Mouse (Mus musculus) small intestine, adult 2 months (tissue): Measurements from ENCODE around the gene Cux2. TPM values are rescaled to one million over a fixed set of nuclear protein-coding genes. Genes with fewer than 3 reads are reported as not detected.

Experiments
- H3K27ac ChIP-seq: fragments of 200-500 bp; 2 replicates; pipeline ENCODE4 v1.5.1; 2012; ENCODE audit warnings: low read depth, low read length, control low read depth, inconsistent platforms; ENCODE audit not compliant: insufficient read depth
- H3K27me3 ChIP-seq: fragments of 200-500 bp; 2 replicates; pipeline ENCODE4 v1.6.1; 2012; ENCODE audit warnings: mild to moderate bottlenecking, moderate library complexity, low read length, inconsistent platforms; ENCODE audit not compliant: control insufficient read depth, insufficient read depth
- H3K36me3 ChIP-seq: fragments of 200-500 bp; 2 replicates; pipeline ENCODE4 v1.6.1; 2012; ENCODE audit warnings: mild to moderate bottlenecking, low read length, control low read depth, inconsistent platforms; ENCODE audit not compliant: control insufficient read depth, insufficient read depth
- H3K4me1 ChIP-seq: fragments of 200-500 bp; 2 replicates; pipeline ENCODE4 v1.6.1; 2012; ENCODE audit warnings: low read length, inconsistent platforms, mixed read lengths; ENCODE audit not compliant: control insufficient read depth, insufficient read depth, insufficient read length
- H3K4me3 ChIP-seq: fragments of 200-500 bp; 2 replicates; pipeline ENCODE4 v1.5.1; 2012; ENCODE audit warnings: low read depth, mild to moderate bottlenecking, control low read depth, inconsistent platforms, low read length, moderate library complexity
- CTCF ChIP-seq: fragments of 200-500 bp; IDR thresholded peaks from 2 replicates; pipeline ENCODE4 v1.5.1; 2012; ENCODE audit warnings: low read depth, mild to moderate bottlenecking, control low read depth, inconsistent platforms, low read length, moderate library complexity, mixed read lengths; ENCODE audit not compliant: insufficient replicate concordance, insufficient read length; ENCODE audit errors: extremely low read depth
- POLR2A ChIP-seq: fragments of 200-500 bp; IDR thresholded peaks from 2 replicates; pipeline ENCODE4 v1.6.1; 2012; ENCODE audit warnings: low read depth, mild to moderate bottlenecking, control low read depth, inconsistent platforms, low read length, moderate library complexity
- WGBS: fragments of 180-500 bp; shearing (Covaris S2); methylation state at CpG from one replicate; pipeline ENCODE4 v1.1.7; 2018; 5-methylcytosine and 5-hydroxymethylcytosine counted together
- polyA plus RNA-seq: library from polyadenylated mRNA; depleted of rRNA; stranded (reverse); fragments of >200 nt; gene quantifications from 2 replicates; pipeline ENCODE4 v1.2.3, GENCODE M21; 2012

Cux2 gene
- polyA plus RNA-seq, 1 experiment = 2.6 TPM

DNA sequence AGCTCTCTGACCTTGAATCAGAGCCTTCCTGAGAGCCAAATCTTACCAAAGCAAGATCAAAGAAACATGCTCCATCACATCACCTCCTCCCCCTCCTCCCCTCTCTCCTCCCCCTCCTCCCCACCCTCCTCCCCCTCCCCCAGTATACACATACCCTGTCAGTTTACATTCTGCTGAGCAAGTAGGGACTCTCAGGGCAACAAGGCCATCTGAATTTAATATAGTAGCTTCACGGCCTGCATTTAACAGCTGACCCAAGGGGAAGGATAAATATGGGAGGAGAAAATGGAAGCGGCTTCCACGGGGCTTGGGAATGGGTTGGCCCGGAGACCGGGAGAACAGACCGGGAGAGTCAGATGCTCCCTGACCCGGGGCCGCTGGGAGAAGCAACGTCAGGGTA, 32.1 kb downstream of the Cux2 start:
- Histone ChIP-seq H3K4me3 (no peak overlapping the region), H3K4me1 (no peaks in the 10 kb centered on the region), H3K36me3 (no peaks in the 10 kb centered on the region), H3K27ac (no peak overlapping the region), H3K27me3 (no peaks in the 10 kb centered on the region)
- TF ChIP-seq CTCF (no peak), POLR2A (no peak)
- 50% methylated on average over 9 of the region's 9 CpGs for WGBS

DNA sequence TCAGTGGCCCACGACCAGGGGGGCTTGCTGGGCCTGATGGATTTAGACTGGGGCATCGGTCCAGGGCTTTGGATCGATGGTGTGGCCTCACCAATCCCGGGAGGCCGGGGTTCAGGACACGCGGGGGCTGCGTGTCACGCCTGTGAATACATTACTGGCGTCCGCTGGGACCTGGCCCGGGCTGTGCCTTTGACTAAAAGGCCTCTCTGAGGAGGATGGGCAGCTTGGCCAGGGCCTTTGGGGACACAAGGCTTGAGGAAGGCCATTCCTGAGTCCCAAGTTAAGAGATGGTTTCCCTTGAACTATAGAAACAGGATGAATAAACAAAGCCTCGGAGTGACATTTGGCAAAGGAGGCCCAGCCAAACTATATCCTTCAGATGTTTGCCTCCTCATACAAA, 32.6 kb downstream of the Cux2 start:
- H3K4me3 ChIP-seq = no peak overlapping the region
- no peaks in the 10 kb centered on the region for H3K4me1 ChIP-seq
- WGBS = 44% methylated on average over 13 of the region's 13 CpGs
- no peaks in the 10 kb centered on the region for H3K36me3 ChIP-seq
- TF ChIP-seq CTCF (no peak), POLR2A (no peak)
- H3K27me3 ChIP-seq = no peaks in the 10 kb centered on the region
- no peak overlapping the region for H3K27ac ChIP-seq

DNA sequence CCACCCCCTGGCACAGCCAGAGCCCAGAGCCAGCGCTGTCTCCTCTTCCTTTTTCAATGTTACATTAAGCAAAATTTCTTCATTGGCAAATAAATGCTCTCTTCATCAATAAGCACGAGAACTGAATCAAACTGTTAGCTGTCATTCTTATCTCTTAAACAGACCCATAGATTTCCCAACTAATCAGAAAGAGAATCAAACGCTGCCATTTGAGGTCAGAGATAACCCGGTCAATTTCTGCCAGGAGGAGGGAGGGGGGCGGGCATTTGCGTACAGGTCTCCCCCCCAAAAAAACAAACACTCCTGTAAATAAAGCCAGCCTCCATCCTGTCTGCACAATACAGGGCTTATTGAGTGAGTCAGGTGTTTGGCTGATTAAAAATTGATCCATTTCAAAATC, 33.2 kb downstream of the Cux2 start:
- TF ChIP-seq POLR2A (no peak), CTCF (no peak)
- Histone ChIP-seq H3K36me3 (no peaks in the 10 kb centered on the region), H3K27ac (no peak overlapping the region), H3K4me1 (no peaks in the 10 kb centered on the region), H3K27me3 (no peaks in the 10 kb centered on the region), H3K4me3 (no peak overlapping the region)
- WGBS = 50% methylated on average over 6 of the region's 6 CpGs

DNA sequence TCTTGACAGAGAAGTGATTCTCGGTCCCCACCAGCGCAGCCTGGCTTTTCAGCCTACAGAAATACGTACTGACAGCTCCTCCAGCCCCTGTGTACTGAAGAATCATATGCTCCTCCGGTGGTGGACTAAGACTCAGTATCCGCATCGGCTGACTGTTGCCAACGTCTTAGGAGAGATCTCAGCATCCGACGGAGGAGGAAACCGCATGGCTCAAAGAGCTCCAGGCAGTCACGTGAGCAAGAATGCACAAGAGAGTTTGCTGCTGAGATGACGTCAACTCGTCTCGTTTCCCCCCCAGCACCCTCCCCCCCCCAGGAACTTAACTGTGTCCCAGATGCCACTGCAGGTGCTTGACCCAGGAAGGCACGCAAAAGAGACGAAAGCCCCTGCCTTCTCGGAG, 34.8 kb downstream of the Cux2 start:
- TF ChIP-seq POLR2A (no peak), CTCF (no peak)
- WGBS = 82% methylated on average over 17 of the region's 17 CpGs

DNA sequence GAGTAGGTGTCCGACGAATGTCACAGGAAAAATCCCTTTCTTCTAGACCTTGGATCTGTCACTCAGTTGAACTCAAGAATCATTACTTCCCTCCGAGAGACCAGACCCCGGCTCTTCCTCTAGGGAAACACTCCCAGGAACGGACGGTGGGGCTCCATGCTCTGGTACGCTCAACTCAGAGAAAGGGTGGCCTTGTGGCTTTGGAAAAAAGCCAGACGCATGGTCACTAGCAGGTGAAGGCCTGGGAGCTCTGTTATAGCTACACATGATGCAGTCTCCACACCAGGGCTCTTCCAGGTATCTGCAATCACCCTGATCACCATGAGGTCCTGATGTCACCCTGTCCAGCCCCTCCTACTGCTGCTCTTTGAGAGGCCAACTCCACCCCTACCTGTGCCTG, 35.2 kb downstream of the Cux2 start:
- Histone ChIP-seq H3K4me1 (no peaks in the 10 kb centered on the region), H3K4me3 (no peak overlapping the region), H3K27me3 (no peaks in the 10 kb centered on the region), H3K36me3 (no peaks in the 10 kb centered on the region), H3K27ac (no peak overlapping the region)
- 85% methylated on average over 8 of the region's 8 CpGs for WGBS
- TF ChIP-seq POLR2A (no peak), CTCF (no peak)

More for the DNA sequence above, 34.8 kb downstream of the Cux2 start:
- Histone ChIP-seq H3K4me1 (no peaks in the 10 kb centered on the region), H3K27ac (no peak overlapping the region), H3K36me3 (no peaks in the 10 kb centered on the region), H3K27me3 (no peaks in the 10 kb centered on the region), H3K4me3 (no peak overlapping the region)

DNA sequence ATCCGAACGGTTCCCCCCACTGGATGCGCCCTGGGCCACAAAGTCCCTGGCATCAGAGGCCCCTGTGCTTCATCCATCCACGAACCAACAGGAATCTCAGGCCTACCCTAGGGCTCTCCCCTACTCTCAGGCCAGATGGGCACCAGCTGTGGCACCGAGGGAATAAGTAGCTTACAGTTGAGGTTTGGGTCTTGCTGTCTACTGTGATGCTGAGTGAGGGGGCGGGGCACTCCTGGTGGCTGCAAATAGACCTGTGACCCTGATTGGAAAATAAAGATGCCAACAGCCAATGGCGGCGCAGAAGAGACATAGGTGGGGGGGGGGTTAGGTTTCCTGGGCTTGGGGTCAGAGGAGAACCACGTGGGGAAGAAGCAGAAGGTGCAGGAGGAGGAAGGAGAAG, 38.6 kb downstream of the Cux2 start:
- H3K4me3 ChIP-seq = no peak overlapping the region
- H3K27ac ChIP-seq = no peak overlapping the region
- H3K36me3 ChIP-seq = no peaks in the 10 kb centered on the region
- H3K4me1 ChIP-seq = no peaks in the 10 kb centered on the region
- WGBS = 51% methylated on average over 9 of the region's 9 CpGs
- H3K27me3 ChIP-seq = no peaks in the 10 kb centered on the region
- TF ChIP-seq POLR2A (no peak), CTCF (no peak)

DNA sequence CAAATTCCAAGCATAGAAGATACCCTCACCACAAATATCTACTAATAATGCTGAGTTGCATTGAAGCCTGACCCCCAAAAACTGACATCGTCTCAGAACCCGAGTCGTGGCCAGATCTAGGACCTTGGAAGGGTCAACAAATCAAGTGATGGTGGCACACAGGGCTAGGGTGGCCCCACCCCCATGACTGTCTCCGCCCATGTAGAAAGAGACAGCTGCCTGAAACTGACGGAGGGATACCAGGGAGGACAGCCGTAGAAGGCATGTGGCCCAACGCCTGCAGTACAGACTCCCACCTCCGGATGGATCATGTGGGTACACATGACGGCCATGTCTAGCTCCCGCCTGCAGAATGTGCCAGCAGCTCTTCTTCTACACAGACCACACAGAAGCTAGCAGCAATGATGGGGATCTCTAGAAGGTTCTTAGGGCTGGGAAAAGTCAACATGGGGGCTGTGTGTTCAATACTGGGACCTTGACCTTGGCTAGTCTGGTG, 41.9 kb downstream of the Cux2 start:
- H3K27ac ChIP-seq = no peak overlapping the region
- WGBS = 76% methylated on average over 10 of the region's 10 CpGs
- no peaks in the 10 kb centered on the region for H3K36me3 ChIP-seq
- no peaks in the 10 kb centered on the region for H3K27me3 ChIP-seq
- H3K4me1 ChIP-seq = no peaks in the 10 kb centered on the region
- TF ChIP-seq POLR2A (no peak), CTCF (no peak)
- no peak overlapping the region for H3K4me3 ChIP-seq

DNA sequence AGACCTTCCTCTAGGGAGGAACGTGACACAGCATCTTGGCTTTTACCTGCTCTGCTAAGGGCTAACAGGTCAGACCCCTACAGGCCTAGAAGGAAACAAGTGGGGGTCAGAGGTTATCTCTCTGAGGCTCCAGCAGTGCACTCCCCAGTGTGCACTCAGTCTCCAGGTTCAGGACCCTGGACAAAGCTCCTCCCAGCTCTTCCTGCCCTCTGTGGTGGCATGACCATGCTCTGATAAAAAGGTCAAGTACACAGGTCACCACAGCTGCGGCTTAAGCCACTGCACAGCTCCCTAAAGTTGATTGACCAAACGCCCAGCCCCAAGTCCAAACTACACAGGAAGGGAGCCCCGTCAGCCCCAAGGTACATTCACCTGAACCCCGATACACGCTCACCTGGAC, 46.4 kb downstream of the Cux2 start:
- Histone ChIP-seq H3K36me3 (no peaks in the 10 kb centered on the region), H3K27ac (no peak overlapping the region)
- 45% methylated on average over 6 of the region's 6 CpGs for WGBS

More for the DNA sequence above, 46.4 kb downstream of the Cux2 start:
- no peak overlapping the region for H3K4me3 ChIP-seq
- H3K4me1 ChIP-seq = no peaks in the 10 kb centered on the region
- no peaks in the 10 kb centered on the region for H3K27me3 ChIP-seq
- no peak for TF ChIP-seq POLR2A
- no peak for TF ChIP-seq CTCF
